Mouse (Mus musculus) large intestine, adult 2 months (tissue): ENCODE data around the gene Hecw1. TPM values are rescaled to one million over a fixed set of nuclear protein-coding genes. Genes with fewer than 3 reads are reported as not detected.

Source experiments
- DNase-seq: peaks from one replicate; pipeline ENCODE4 v3.0.0-alpha.2; 2012; ENCODE audit warnings: low read depth, low spot score
- WGBS: fragments of 180-500 bp; shearing (Covaris S2); methylation state at CpG from one replicate; pipeline ENCODE4 v1.1.7; 2018; 5-methylcytosine and 5-hydroxymethylcytosine counted together
- polyA plus RNA-seq: library from polyadenylated mRNA; depleted of rRNA; stranded (reverse); fragments of >200 nt; gene quantifications from 2 replicates; pipeline ENCODE4 v1.2.3, GENCODE M21; 2012; rRNA removed

Hecw1 gene
- polyA plus RNA-seq: 0.02 and 0.03 TPM in 2 replicates

DNA sequence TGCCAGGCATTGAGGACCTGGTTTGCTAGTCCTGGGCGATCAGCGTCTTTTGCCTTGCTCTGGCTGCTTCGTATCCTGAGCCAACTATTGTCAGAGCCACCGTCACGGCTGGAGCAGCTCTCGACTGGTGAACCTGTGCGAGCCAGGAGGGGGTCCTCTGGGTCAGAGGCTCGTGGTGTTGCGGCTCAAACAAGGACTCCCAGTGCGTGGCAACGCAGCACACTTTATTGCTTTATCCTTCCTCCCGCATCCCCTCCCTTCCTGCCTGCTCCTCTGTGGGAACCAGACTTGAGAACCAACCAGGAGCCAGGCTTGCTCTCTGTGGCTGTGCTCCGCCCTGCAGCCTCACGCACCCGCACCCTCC lies at the start of gene Hecw1:
Gene Hecw1 (minus strand): TSS at position 323 of the 364 bp plus-strand sequence.
- 3% methylated on average over 14 of the region's 15 CpGs for WGBS
- DNase-seq: no peak

DNA sequence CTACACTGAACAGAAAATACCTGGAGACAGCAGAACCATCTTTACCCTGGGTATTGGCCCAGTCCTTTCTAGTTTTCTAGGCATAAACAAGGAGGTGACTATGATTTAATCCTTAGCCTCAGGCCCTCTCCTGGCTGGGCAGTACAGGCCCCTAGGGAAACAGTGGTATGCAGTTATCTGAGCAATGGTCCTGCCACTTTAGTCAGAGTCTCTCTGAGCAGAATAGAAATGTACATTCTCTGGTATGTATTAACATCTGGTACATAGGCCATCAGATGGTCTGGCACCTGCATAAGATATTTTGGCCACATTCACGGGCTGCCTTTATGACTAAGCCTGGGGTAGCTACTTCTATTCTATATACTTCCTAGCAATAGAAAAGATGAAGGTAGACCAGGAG lies 38.3 kb upstream of the Hecw1 start:
- no peak for DNase-seq
- WGBS: 77% methylated on average over 1 of the region's 1 CpGs

DNA sequence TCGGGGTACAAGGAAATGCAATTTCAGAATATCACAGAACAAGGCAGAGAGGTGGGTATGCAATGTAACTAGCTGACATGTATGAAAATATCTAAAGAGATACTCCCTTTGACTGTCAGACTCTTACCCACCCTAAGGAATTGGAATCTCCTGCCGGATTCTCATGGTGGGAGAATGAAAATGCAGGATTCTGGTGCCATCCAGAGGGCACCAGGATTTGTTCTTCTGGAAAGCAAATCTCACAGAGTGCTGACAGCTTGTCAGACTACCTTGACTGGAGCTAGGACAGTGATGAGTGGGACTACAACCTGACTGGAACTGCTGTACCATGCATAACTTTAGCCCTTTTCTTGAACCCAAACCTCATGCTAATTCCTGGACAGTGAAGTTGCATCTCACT lies 29.6 kb upstream of the Hecw1 start:
- no peak for DNase-seq
- WGBS: 73% methylated on average over 2 of the region's 2 CpGs

DNA sequence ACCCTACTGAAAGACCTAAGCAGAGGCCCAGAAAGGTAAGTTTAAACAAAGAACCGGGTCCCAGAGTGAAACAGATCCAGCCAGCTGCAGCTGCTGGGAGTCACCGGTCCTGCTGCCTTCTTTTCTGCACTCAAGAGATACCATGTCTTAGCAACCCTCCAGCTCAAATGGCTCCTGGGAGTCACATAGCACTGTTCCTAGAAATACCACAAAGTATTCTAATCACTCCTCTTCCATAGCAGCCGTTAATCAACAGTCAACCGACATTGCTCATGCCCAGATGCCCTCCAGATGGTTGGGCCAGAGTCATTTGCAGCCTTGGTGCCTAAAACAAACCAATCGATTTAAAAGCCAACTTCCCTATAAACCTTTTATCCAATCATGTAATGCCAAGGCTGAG lies 19.8 kb upstream of the Hecw1 start:
- DNase-seq: no peak
- WGBS: 76% methylated on average over 5 of the region's 5 CpGs

DNA sequence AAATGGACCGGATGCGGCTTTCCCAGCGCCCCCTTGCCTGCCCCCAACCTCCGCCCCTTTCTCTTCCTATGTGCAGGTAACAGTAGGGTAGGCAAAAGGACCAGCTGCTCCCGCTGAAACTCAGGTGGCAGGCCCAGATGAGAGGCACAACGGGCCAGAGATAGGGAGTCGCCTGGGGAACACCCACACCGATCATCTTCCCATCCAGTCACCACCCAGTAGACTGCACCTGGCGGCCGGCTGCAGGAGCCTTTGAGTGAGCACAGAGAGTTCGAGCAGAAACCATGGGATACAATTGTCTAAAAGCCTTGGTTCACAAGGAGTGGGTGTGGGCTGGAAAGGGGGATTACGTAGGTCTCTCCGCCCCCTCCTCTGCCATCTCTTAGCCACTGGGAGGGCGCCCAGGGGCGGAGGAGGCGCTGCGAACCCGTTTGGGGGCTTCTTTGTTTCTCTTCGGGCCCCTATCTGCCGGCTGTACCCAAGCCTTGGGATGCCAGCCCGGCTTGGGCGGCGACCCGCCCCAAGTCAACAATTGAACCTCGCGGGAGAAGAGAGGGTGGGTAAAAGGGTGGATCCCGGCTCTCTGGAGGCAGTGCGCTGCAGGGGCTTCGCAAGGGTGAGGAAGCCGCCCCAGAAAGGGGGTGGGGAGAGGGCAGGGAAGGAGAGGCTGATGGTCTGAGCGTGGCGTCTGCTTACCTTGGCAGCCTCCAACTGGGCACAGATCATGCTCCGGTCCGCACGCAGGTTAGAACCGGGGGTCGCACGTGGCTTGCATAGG lies 711 bp downstream of the Hecw1 start:
- DNase-seq: no peak

DNA sequence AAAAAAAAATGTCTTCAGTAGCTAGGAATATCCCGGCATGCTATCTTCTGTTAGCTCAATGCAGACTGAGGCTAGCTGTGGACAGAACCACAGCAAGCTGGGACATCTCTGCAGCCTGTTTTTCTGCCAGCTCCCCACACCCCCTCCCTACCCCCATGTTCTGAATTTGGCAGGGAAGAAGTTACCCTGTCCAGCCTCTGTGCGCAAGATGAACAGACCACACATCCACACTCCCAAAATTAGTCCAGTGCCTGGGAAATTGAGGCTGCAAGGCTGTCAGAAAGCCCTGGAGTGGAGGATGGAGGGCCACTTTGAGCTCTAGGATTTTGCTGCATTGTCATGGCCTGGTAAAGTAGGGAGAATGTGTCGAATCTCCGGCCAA lies 1.3 kb downstream of the Hecw1 start:
- WGBS: 27% methylated on average over 4 of the region's 4 CpGs
- no peak for DNase-seq

More for the DNA sequence above, 711 bp downstream of the Hecw1 start:
- WGBS: 4% methylated on average over 38 of the region's 38 CpGs

DNA sequence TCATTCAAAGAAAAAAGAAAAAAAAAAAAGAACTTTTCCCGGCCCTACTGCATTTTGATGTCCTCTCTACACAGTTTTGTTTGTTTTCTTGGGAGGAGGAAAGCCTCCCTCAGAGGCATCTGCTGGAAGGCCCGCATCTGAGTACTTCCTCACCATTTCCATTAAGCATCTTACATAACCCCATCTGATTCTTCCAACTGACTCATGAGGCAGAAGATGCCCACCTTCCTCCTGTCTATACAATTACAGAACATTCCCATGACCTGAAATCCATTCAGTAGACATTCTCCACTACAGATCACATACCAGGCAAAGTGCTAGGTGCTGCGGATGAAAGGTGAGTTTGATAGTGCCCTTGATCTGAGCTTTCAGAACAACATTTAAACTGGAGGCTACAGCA lies 3.4 kb downstream of the Hecw1 start:
- WGBS: 62% methylated on average over 3 of the region's 3 CpGs

DNA sequence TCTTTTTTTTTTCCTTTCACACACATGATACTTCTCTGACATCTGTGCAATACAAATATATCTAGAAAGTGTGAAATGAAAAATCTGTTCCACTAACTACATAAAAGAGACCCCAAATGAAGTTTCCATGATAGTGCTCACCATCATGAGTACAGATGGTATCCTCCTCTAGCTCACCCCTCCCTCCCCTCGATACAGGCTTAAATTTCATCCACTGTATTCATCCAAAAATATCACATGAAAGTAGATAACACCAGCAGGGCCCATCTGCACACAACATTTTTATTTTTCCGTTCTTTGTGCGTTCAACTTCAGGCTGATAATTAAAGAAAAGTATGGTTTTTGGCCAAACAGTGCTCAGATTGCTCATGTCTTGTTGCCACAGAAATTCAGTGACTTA lies 5.5 kb downstream of the Hecw1 start:
- WGBS: 79% methylated on average over 3 of the region's 3 CpGs
- DNase-seq: no peak

More for the DNA sequence above, 3.4 kb downstream of the Hecw1 start:
- no peak for DNase-seq

DNA sequence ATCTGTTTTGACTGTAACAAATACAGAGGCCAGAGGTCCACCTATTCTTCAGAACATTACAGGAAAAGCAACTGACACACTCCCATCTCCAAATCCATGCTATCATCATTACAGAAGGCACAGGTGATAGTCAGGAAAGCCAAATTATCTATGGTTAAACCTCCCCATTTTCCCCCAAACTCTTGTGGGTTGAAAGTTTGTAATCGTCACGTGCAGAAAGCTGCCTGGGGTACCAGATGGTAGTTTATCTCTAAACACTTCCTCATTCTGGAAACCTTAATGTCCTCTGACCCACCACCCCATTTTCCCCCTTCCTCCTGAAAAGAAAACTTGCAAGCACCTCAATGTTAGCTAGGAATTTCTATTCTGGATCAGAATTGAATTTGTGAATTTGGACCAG lies 7.9 kb downstream of the Hecw1 start:
- DNase-seq: no peak
- WGBS: 70% methylated on average over 2 of the region's 2 CpGs

DNA sequence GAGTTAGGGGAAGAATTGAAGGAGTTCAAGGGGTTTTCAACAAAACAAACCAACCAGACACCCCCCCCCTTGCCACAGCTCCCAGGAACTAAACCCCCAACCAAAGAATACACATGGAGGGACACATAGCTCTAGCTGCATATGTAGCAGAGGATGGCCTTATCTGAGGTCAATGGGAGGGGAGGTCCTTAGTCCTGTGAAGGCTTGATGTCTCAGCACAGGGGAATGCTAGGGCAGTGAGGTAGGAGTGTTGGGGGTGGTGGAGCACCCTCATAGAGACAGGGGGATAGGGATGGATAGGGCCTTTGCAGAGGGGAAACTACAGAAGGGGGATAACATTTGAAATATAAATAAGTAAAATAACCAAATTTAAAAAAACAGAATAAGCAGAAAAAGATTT lies 9.1 kb downstream of the Hecw1 start:
- no peak for DNase-seq

DNA sequence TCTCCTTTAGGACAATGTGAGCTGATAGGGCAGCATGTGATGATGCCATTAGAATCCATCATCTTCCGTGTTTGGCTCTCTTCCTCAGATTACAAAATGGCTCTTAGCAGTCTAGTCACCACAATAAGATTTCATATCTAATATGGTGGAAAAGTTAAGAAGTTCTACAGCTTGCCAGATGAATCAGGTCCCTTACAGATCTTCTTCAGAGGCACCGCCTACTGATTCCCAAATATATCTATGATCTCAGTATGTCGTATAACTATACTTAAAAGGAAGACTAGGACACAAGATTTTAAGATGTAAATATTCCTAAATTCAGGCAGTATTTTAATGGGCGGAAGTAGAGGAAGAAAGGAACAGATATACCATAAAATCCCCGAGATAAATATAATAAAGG lies 16.3 kb downstream of the Hecw1 start:
- no peak for DNase-seq
- 83% methylated on average over 5 of the region's 5 CpGs for WGBS

DNA sequence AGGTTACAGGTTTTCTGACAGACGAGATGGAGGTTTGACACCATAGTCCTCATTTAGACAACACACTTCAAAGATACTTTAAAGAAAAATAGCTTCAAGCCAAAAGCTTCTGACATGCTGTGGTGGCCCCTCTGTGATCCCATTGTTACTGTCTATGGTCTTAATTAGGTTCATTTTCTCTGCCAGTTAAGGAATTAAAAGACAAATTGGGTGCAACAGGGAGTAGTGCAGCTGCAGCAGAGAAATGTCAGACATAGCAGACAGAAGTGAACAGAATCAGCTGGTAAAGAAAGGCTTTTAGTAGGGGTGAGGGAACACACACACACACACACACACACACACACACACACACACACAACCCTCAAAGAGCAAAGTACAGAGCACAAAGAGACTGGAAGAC lies 22.8 kb downstream of the Hecw1 start:
- no peak for DNase-seq
- WGBS: 57% methylated on average over 1 of the region's 1 CpGs

DNA sequence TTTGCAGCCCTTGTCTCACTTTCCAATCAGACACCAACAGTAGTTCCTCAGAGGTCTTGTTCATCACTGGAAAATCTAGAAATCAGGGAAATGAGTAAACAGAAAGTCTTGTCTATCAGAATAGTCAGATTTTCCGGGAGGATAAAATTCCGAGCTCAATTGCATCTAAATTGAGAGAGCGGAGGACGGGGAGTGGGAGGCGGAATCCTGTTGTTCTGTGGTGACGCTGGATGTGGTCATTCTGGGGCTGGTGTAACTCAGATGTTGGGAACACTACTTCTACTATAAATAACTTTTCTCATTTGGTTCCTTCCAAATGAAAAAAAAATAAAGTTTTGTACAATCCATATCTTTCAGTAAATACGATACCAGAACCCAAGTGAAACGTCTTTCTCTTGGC lies 24.2 kb downstream of the Hecw1 start:
- WGBS: 88% methylated on average over 8 of the region's 8 CpGs
- DNase-seq: no peak

DNA sequence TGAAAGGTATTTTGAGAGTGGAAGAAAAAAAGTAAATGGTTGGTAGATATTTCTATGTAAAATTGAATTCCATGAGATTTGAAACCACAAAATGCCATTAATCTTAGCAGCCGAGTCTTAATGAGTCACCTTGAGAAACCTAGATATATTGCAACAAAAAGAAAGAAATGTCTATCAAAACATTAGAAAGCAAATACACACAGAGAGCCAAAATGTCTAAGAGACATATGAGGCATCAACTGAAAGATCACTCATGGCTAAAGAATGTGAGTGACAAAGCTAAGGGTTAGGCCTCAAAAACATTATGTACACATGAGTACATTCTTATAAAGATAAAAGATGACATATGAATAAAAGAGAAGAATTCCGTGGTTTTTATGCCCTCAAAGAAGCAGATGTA lies 26.1 kb downstream of the Hecw1 start:
- WGBS: 59% methylated on average over 2 of the region's 2 CpGs
- DNase-seq: no peak

DNA sequence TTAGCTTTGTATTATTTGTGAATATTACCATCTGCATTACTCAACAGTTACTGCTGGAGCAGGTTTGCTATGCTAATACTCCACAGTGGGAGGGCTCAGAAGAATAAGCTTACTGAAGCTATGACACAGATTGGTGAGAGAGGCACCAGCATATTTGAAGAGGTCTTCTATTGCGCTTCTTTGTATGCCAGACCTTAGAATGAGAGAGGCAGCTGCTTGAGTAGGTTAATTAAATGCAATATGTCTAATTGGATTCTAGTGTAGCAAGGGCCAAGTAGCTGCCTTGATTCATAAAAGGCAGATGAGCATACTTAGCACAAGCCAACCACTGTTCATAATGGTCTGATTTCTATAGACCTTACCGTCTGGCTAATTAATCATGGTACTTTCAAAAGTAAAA lies 35.2 kb downstream of the Hecw1 start:
- 89% methylated on average over 2 of the region's 2 CpGs for WGBS
- DNase-seq: no peak

DNA sequence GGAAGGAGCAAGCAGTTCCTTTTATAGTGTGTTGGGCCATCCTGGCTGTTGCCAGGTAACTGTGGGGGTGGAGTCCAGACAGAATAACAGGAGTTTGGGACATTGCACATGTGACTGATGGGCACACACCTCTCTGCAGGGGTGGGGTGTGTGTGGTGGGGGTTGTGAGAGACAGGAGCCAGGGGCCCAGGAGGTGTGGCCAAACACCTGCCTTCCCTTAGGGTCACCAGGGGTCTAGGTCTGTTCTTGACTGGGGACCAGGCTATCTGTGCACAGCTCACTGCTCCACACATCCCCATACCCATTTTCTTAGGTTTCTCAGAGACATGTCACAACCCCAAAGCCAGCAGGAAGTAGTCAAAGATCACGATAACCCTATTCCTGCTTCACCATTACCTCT lies 51.9 kb downstream of the Hecw1 start:
- no peak for DNase-seq
- WGBS: 85% methylated on average over 1 of the region's 1 CpGs

DNA sequence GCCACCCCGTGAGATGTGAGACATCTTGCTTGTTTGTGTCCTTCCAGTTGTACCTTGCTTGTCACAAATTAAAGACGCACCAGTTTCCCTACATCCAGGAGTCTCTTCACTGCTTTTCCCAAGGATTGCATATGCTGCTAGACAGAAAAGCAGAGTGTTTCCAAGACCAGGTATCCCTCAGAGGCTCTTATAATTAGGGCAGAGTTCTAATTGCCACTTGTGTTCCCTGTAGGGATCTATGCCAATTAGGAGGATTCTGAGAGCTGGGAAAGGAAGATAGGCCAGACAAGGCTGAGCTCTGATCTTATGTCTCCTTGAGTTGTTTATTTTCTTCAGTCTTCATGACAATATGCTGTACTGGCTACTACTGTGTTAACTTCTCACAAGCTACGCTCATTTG lies 55.5 kb downstream of the Hecw1 start:
- DNase-seq: no peak
- WGBS: 79% methylated on average over 3 of the region's 3 CpGs

DNA sequence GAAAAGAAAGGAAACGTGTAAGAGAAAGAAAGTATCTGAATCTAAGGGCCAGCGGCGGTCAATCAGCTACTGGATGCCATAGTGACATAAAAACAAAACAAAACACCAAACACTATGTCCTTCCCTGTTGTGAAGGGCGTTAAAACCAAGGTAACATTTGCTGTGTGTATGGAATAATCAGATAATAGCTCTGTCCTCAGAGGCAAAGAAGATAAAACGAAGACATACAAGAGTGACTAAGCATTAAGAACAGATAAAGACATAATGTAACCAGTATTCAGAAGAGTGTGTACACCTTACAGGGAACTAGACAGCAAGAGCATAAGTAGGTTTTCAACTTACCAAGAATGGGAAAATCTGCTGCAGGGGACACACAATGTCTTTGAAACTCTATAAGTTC lies 62.0 kb downstream of the Hecw1 start:
- WGBS: 75% methylated on average over 5 of the region's 5 CpGs
- DNase-seq: no peak

DNA sequence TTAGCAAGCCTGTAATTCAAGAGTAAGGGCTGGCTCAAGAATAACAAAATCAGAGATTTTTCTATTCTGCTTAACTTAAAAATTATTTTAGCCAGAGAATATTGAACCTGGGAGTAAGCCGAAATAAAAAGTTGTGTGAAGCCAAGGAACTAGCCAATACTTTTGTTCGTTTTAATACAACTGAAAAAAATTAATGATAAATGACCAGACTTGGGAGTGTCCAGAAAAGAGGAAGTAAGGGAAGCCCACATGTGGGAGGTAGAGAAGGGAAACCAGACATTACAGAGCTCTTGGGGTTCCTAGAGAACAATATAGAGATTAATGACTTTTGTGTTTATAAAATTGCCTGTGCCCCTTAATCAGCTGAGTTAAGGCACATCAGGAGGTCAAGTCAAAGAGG lies 66.0 kb downstream of the Hecw1 start:
- WGBS: 77% methylated on average over 2 of the region's 2 CpGs
- DNase-seq: no peak

DNA sequence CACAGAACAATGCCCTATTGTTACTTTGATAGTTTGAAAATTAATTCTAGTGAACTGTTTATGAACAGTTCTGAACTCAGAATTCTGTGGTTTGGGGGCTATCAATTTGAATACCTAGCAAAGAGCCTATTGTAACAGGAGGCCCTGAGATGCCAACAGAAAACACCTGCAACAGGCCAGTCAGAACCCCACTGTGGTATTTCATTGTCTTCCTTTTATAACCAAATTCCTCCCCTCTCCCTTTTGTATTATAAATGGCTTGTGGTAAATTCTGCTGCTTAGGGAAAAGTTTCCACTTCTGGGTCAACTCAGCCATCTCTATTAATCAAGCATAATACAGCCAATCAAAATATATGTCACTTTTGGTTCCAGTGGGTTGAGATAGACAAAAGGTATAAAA lies 83.5 kb downstream of the Hecw1 start:
- no peak for DNase-seq

DNA sequence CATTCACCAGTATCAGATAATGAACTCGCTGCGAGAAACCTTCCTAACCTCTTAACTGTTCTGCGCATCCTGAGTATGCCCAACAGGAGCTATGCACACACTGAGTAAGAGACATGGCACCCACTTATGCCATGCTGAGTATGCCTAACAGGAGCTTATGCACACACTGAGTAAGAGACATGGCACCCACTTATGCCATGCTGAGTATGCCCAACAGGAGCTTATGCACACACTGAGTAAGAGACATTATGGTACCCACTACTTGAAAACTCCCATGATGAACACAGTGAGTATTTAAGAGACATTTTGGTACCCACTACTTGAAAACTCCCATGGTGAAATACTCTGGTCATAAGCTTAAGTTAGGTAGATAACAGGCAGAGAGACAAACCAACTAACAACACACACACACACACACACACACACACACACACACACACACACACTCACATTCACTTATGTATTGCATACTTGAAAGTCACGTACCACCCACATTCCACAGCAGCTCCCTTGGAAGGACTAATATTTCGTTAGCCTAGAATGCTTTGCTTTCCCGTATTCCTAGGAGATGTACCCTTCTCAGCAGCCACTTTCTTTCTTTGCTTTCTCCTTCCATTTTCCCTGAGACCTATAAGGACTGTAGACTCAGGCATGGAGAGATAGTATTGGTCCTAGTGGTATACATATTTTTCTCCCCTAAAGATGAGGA lies 94.0 kb downstream of the Hecw1 start:
- 83% methylated on average over 6 of the region's 6 CpGs for WGBS
- no peak for DNase-seq

DNA sequence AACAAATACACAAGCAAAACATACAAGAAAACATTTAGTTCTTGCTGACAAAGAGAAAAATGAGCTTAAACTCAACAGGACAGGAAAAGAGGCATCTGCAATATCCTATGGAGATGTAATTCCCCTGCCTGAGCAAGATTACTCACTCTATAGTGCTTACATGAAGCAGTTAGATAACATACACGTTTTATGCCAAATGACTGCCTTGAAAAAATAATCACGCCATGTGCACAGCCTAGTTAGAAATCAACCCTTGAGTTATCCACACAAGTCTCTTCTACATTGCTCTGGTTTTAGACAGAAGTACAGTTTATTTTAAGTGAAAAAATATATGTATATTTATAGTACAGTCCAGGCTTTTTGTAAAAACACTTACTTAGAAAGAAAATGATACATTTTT lies 98.2 kb downstream of the Hecw1 start:
- no peak for DNase-seq
- WGBS: 67% methylated on average over 2 of the region's 2 CpGs
